Mouse (Mus musculus) 416B (cell line): ENCODE results near the gene Aox4.
A peak's percentile ranks its signal among the peaks of the same experiment; 100 is the strongest.

Experiments used
- DNase-seq: peaks from one replicate; pipeline ENCODE4 v3.0.0; 2011; ENCODE audit warnings: low read depth

The Aox4 gene

DNA sequence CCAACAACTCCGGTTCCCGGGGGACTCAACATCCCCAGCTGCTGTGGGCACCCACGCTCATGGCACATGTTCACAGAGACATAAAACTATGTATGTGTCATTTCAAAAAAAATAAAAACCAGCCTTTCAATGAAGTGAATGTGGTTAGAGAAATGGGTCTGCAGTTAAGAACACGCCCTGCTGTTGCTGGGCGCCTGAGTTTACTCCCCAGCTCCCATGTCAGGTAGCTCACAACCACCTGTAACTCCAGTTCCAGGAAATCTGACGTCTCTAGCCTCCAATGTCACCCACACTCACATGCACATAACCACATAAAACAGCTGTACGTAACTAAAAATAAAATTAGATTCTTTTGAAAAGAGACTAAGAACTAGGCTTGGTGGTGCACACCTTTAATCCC is 90.9 kb downstream of the Aox4 start:
- DNase-seq, result no peak

GRCm38 (mm10) chr1:58302015-58302414 is 91.8 kb downstream of the Aox4 start:
- DNase-seq, result no peak

GRCm38 (mm10) chr1:58303009-58303408 is 92.8 kb downstream of the Aox4 start:
- DNase-seq, result no peak

GRCm38 (mm10) chr1:58303726-58304125 is 93.5 kb downstream of the Aox4 start:
- peak; percentile 95 for DNase-seq

GRCm38 (mm10) chr1:58304296-58304695 is 94.1 kb downstream of the Aox4 start:
- peak; percentile 85 for DNase-seq

DNA sequence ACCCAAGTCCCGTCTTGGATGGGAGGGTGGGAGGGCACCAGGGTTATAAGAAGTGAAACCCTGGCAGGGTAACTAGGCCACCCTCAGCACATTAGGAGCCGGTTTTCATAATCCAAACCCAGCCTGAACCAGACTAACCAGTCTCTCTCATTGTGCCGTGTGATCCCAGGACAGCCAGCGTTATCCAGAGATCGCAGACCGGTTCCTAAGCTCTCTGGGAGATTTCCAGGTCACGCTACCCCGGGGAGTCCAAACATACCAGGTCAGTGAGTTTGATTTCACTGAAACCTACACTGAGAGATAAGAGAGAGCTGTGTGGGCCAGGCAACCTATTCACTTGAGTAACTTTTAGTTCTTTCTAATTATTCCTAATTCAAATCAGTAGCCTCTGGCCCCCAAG is 97.0 kb downstream of the Aox4 start:
- DNase-seq, result no peak

GRCm38 (mm10) chr1:58308594-58308993 is 98.4 kb downstream of the Aox4 start:
- DNase-seq, result no peak

DNA sequence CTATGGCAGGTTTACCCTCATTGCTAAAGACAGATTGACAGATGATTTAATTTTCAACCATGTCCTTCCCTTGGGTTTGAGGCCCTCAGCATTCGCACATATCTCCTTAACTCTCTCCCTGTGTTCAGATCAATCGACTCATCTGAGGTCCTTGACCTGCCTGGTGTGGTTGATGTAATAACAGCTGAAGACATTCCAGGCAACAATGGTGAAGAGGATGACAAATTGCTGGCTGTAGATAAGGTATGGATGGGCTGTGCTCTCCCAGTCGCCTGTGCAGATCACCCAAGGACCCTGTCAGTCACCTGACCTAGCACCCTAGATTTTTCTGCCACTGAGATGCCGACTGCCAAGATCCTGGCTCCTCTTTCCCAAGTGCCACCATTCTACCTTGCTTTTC is 99.7 kb downstream of the Aox4 start:
- no peak for DNase-seq

DNA sequence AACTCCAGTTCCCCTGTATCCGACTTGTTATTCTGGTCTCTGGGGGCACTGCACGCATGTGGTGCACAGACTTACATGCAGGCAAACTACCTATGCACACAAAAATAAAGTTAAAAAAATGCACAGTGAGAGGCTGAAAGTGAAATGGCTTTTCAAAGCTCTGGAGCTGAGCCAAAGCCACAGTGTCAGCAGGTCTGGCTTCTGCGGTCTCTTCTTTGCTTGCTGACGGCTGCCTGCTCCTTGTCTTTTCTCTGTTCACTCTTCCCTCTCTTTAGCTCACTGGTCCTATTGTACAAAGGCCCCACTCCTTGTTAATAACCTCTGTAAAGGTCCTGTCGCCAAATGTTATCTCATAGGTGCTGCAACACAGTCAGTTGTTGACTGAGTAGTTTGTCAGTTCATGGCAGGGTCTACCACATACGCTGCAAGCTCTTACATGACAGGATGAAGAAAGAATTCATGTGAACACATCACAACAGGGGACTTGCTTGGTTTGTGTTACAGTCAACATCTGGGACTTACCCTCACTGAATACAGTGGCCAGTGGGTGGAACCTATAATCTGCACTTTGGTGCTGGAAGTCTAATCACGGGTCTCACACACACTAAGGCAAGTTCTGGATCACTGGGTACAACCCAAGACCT is 101.1 kb downstream of the Aox4 start:
- DNase-seq, result peak; percentile 76

GRCm38 (mm10) chr1:58313173-58313572 is 103.0 kb downstream of the Aox4 start:
- DNase-seq, result no peak

DNA sequence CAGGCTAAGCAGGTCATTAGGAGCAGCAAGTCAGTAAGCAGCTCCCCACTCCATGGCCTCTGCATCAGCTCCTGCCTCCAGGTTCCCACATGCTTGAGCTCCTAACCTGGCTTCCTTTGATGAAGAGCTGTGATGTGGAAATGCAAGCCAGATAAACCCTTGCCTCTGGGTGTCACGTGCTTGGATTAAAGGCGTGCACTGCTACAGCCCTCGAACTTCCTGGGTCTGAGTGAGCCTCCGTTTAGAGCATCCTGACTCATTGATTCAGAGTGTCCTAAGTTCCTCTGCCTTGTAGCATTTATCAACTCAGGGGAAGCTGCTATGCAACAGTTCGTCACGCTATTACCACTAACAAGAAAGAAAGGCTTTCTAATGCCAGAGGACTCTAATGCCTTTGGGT is 105.3 kb downstream of the Aox4 start:
- no peak for DNase-seq
